8 mouse cellular contexts compared by ENCODE assay signal in genomic region chr6:22356086-22356507, GRCm38 (mm10). TPM values are rescaled to one million over a fixed set of nuclear protein-coding genes. Genes with fewer than 3 reads are reported as not detected.
A peak's percentile ranks its signal among the peaks of the same experiment; 100 is the strongest.
DNase-seq lines count a peak whose midpoint lies in the region; ATAC-seq and TF ChIP-seq lines count a peak whose summit lies in the region.

Gene Fam3c (minus strand): TSS chr6:22356243.

- TF ChIP-seq CTCF in C2C12 (IDR thresholded peaks at IDR 0.05; ENCODE audit: control insufficient read depth, insufficient read depth, insufficient read length), result peak; percentile 98

- peak within 1 kb of the TSS; percentile 77 for H3K4me2 ChIP-seq in heart, embryonic 13.5 days
- H3K4me2 ChIP-seq in liver, embryonic 12.5 days, result peak within 1 kb of the TSS; percentile 84
- H3K4me2 ChIP-seq in stomach, embryonic 15.5 days, result peak within 1 kb of the TSS; percentile 61

- H3K9me3 ChIP-seq in heart, embryonic 13.5 days, result 0 out of 2 replicates have a peak, but pooled peaks cover 4% of the 10 kb centered on the region
- peaks cover 3% of the 10 kb centered on the region; the same call in 1 of the 2 replicates for H3K9me3 ChIP-seq in liver, embryonic 12.5 days (replicated peaks)
- no peaks in the 10 kb centered on the region for H3K9me3 ChIP-seq in stomach, embryonic 15.5 days

- peak within 1 kb of the TSS; percentile 92 for H3K9ac ChIP-seq in heart, embryonic 13.5 days
- peak within 1 kb of the TSS; percentile 81 for H3K9ac ChIP-seq in liver, embryonic 12.5 days
- peak within 1 kb of the TSS; percentile 63 for H3K9ac ChIP-seq in stomach, embryonic 15.5 days

- no peaks in the 10 kb centered on the region for H3K36me3 ChIP-seq in C2C12 (ENCODE audit: control insufficient read depth, insufficient read depth)
- no peaks in the 10 kb centered on the region for H3K36me3 ChIP-seq in heart, embryonic 13.5 days
- no peaks in the 10 kb centered on the region for H3K36me3 ChIP-seq in liver, embryonic 12.5 days
- no peaks in the 10 kb centered on the region for H3K36me3 ChIP-seq in stomach, embryonic 15.5 days

- 0% methylated on average over 31 of the region's 38 CpGs for WGBS in heart, embryonic 13.5 days
- under 1% methylated on average over 33 of the region's 38 CpGs for WGBS in liver, embryonic 12.5 days (ENCODE audit: insufficient replicate concordance)
- under 1% methylated on average over 33 of the region's 38 CpGs for WGBS in stomach, embryonic 15.5 days

- H3K79me2 ChIP-seq in C2C12 (ENCODE audit: control insufficient read depth, insufficient read depth), result peaks cover 43% of the 10 kb centered on the region

- peak; percentile 74 for DNase-seq in brain, embryonic 18.5 days (ENCODE audit: low read depth, low spot score)
- peak; percentile 97 for DNase-seq in kidney, postnatal 10 days
- DNase-seq in natural killer cell, adult 2 months (ENCODE audit: low spot score in 2 of 2), result peak; percentile 87 to 93

- peaks cover 27% of the 10 kb centered on the region for H3K4me1 ChIP-seq in heart, embryonic 13.5 days
- H3K4me1 ChIP-seq in liver, embryonic 12.5 days, result peaks cover 39% of the 10 kb centered on the region
- peaks cover 6% of the 10 kb centered on the region; the same call in 1 of the 2 replicates for H3K4me1 ChIP-seq in stomach, embryonic 15.5 days

- peak within 1 kb of the TSS; percentile 64 for H3K4me3 ChIP-seq in C2C12 (ENCODE audit: insufficient read depth, poor library complexity, severe bottlenecking)
- H3K4me3 ChIP-seq in heart, embryonic 13.5 days, result peak within 1 kb of the TSS; percentile 87
- peak within 1 kb of the TSS; percentile 75 for H3K4me3 ChIP-seq in liver, embryonic 12.5 days
- peak within 1 kb of the TSS; percentile 80 for H3K4me3 ChIP-seq in stomach, embryonic 15.5 days (replicated peaks)

- H3K27me3 ChIP-seq in C2C12 (ENCODE audit: control insufficient read depth, insufficient read depth, insufficient read length), result no peaks in the 10 kb centered on the region
- no peaks in the 10 kb centered on the region for H3K27me3 ChIP-seq in heart, embryonic 13.5 days (replicated peaks)
- H3K27me3 ChIP-seq in liver, embryonic 12.5 days (replicated peaks), result no peaks in the 10 kb centered on the region
- no peaks in the 10 kb centered on the region for H3K27me3 ChIP-seq in stomach, embryonic 15.5 days (replicated peaks)

- peak; percentile 95; the same call in 1 of the 2 replicates for ATAC-seq in erythroid progenitor cell, adult 5-6 weeks (replicated peaks; ENCODE audit: low FRiP score, poor library complexity, severe bottlenecking)
- ATAC-seq in heart, embryonic 13.5 days (ENCODE audit: extremely low read depth, insufficient number of reproducible peaks, low FRiP score, low TSS enrichment), result peak; percentile 92
- peak; percentile 94 for ATAC-seq in liver, embryonic 12.5 days
- ATAC-seq in stomach, embryonic 15.5 days (ENCODE audit: insufficient read depth, low FRiP score, low read depth), result peak; percentile 96

- peak within 1 kb of the TSS; percentile 83 for H3K27ac ChIP-seq in heart, embryonic 13.5 days (replicated peaks)
- peak within 1 kb of the TSS; percentile 77 for H3K27ac ChIP-seq in liver, embryonic 12.5 days
- peak within 1 kb of the TSS; percentile 90 for H3K27ac ChIP-seq in stomach, embryonic 15.5 days

- H3K79me3 ChIP-seq in C2C12 (ENCODE audit: low read depth), result peaks cover 21% of the 10 kb centered on the region

- H3ac ChIP-seq in C2C12 (ENCODE audit: control insufficient read depth, insufficient read length, low read depth), result peak within 1 kb of the TSS; percentile 76

TF ChIP-seq in C2C12, 6 proteins besides CTCF, POLR2A, EP300 and RAD21:
- no peak for TF ChIP-seq CEBPB (IDR thresholded peaks at IDR 0.05; ENCODE audit: low read depth)
- TF ChIP-seq MAX (IDR thresholded peaks at IDR 0.05), result peak; percentile 86

RNA-seq across cellular contexts. Expression of gene Fam3c, which starts in this region (rescaled TPM):
- polyA plus RNA-seq in C2C12 (2012; fragmentation: generic; extraction: Trizol), result 19.0 TPM
- total RNA-seq in erythroid progenitor cell, adult 5-6 weeks (2015; ENCODE audit: low replicate concordance), result 2.2 and 10.1 TPM in 2 replicates
- 9.2 and 13.1 TPM in 2 replicates for total RNA-seq in erythroid progenitor cell, adult 5-6 weeks (2017; ENCODE audit: low replicate concordance)
- 43.1 and 48.1 TPM in 2 replicates for polyA plus RNA-seq in heart, embryonic 13.5 days (2015; fragmentation: Nextera tagmentation; extraction: Ambion mirVana)
- 22.1 and 22.4 TPM in 2 replicates for polyA plus RNA-seq in liver, embryonic 12.5 days (2016; fragmentation: Nextera tagmentation; extraction: Ambion mirVana)
- polyA plus RNA-seq in stomach, embryonic 15.5 days (2015; fragmentation: Nextera tagmentation; extraction: Ambion mirVana), result 76.1 and 78.5 TPM in 2 replicates

Comparison
In these comparisons a context has a peak if more than half of its experiments do, and no peak if none do; other contexts are left out.
1. Peak in every context shown above with its lines: DNase-seq, ATAC-seq, H3K4me3 ChIP-seq and H3K27ac ChIP-seq.